Mouse (Mus musculus): Measurements from ENCODE around the gene C1ql2. TPM values are rescaled to one million over a fixed set of nuclear protein-coding genes. Genes with fewer than 3 reads are reported as not detected.

C1ql2 gene
- total and polyA plus RNA-seq, 2 experiments: not detected

- Histone ChIP-seq H3K4me3 (ENCODE audit: insufficient read depth, low read depth, low read length) (no peak overlapping the region), H3K36me3 (ENCODE audit: control insufficient read depth, insufficient read depth, low read length) (no peaks in the 10 kb centered on the region), H3K27me3 (ENCODE audit: control insufficient read depth, insufficient read depth, low read length) (no peaks in the 10 kb centered on the region), H3K79me2 (ENCODE audit: control insufficient read depth, insufficient read depth, low read length) (no peaks in the 10 kb centered on the region), H3K27ac (replicated peaks; ENCODE audit: insufficient read depth, low read depth, low read length) (no peak overlapping the region), H3K9ac (ENCODE audit: low read depth, low read length) (no peak overlapping the region), H3K4me1 (ENCODE audit: control insufficient read depth, insufficient read depth, low read length) (no peaks in the 10 kb centered on the region)
- DNase-seq (ENCODE audit: extremely low read depth, low read depth, low spot score): no peak
- WGBS: 90% methylated on average over 16 of the region's 16 CpGs
- TF ChIP-seq CTCF (IDR thresholded peaks at IDR 0.05; ENCODE audit: low read depth, low read length): no peak
- no peak for TF ChIP-seq POLR2A (IDR thresholded peaks at IDR 0.05; ENCODE audit: extremely low read depth, insufficient read depth, low read length)
Measured at GRCm38 (mm10) chr1:120321270-120322021, 18.9 kb upstream of the C1ql2 start.

GRCm38 (mm10) chr1:120323131-120323561, 17.2 kb upstream of the C1ql2 start:
- TF ChIP-seq CTCF (IDR thresholded peaks at IDR 0.05; ENCODE audit: low read depth, low read length) (no peak), POLR2A (IDR thresholded peaks at IDR 0.05; ENCODE audit: extremely low read depth, insufficient read depth, low read length) (no peak)
- H3K9ac ChIP-seq (ENCODE audit: low read depth, low read length): no peak overlapping the region
- no peaks in the 10 kb centered on the region for H3K4me1 ChIP-seq (ENCODE audit: control insufficient read depth, insufficient read depth, low read length)
- H3K36me3 ChIP-seq (ENCODE audit: control insufficient read depth, insufficient read depth, low read length): no peaks in the 10 kb centered on the region
- H3K4me3 ChIP-seq (ENCODE audit: insufficient read depth, low read depth, low read length): no peak overlapping the region
- no peaks in the 10 kb centered on the region for H3K27me3 ChIP-seq (ENCODE audit: control insufficient read depth, insufficient read depth, low read length)
- no peak overlapping the region for H3K27ac ChIP-seq (replicated peaks; ENCODE audit: insufficient read depth, low read depth, low read length)
- H3K79me2 ChIP-seq (ENCODE audit: control insufficient read depth, insufficient read depth, low read length): no peaks in the 10 kb centered on the region
- 81% methylated on average over 5 of the region's 5 CpGs for WGBS
- no peak for DNase-seq (ENCODE audit: extremely low read depth, low read depth, low spot score)

DNA sequence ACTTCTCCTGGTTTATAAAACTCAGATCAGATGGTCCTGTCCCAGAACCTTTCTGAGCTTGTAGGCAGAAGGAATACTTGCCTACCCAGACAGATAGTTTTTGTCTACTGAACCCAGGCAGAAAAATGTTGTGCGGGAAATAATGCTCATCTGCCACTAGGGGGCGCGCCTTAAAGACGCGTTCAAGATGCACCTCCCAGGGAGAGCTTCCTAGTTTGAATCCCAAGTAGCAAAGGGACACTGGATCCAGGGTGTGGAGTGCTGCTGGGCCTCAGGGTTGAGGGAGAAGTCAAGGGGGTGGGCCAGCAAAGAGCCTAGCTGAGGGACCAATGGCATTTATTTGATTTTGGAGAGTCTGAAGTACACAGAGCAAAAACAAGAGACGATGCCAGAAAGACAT, 12.7 kb upstream of the C1ql2 start:
- H3K79me2 ChIP-seq (ENCODE audit: control insufficient read depth, insufficient read depth, low read length): no peaks in the 10 kb centered on the region
- H3K9ac ChIP-seq (ENCODE audit: low read depth, low read length): no peak overlapping the region
- 14% methylated on average over 6 of the region's 6 CpGs for WGBS
- H3K27me3 ChIP-seq (ENCODE audit: control insufficient read depth, insufficient read depth, low read length): no peaks in the 10 kb centered on the region
- no peak overlapping the region for H3K4me3 ChIP-seq (ENCODE audit: insufficient read depth, low read depth, low read length)
- no peaks in the 10 kb centered on the region for H3K36me3 ChIP-seq (ENCODE audit: control insufficient read depth, insufficient read depth, low read length)
- peak; percentile 45 for DNase-seq (ENCODE audit: extremely low read depth, low read depth, low spot score)
- no peak overlapping the region for H3K27ac ChIP-seq (replicated peaks; ENCODE audit: insufficient read depth, low read depth, low read length)
- TF ChIP-seq CTCF (IDR thresholded peaks at IDR 0.05; ENCODE audit: low read depth, low read length) (peak; percentile 72), POLR2A (IDR thresholded peaks at IDR 0.05; ENCODE audit: extremely low read depth, insufficient read depth, low read length) (no peak)
- no peaks in the 10 kb centered on the region for H3K4me1 ChIP-seq (ENCODE audit: control insufficient read depth, insufficient read depth, low read length)

- DNase-seq (ENCODE audit: extremely low read depth, low read depth, low spot score): no peak
- H3K4me3 ChIP-seq (ENCODE audit: insufficient read depth, low read depth, low read length): no peak overlapping the region
- H3K27me3 ChIP-seq (ENCODE audit: control insufficient read depth, insufficient read depth, low read length): no peaks in the 10 kb centered on the region
- H3K36me3 ChIP-seq (ENCODE audit: control insufficient read depth, insufficient read depth, low read length): no peaks in the 10 kb centered on the region
- no peak overlapping the region for H3K9ac ChIP-seq (ENCODE audit: low read depth, low read length)
- no peak overlapping the region for H3K27ac ChIP-seq (replicated peaks; ENCODE audit: insufficient read depth, low read depth, low read length)
- WGBS: 45% methylated on average over 1 of the region's 1 CpGs
- no peaks in the 10 kb centered on the region for H3K79me2 ChIP-seq (ENCODE audit: control insufficient read depth, insufficient read depth, low read length)
- H3K4me1 ChIP-seq (ENCODE audit: control insufficient read depth, insufficient read depth, low read length): no peaks in the 10 kb centered on the region
- TF ChIP-seq POLR2A (IDR thresholded peaks at IDR 0.05; ENCODE audit: extremely low read depth, insufficient read depth, low read length) (no peak), CTCF (IDR thresholded peaks at IDR 0.05; ENCODE audit: low read depth, low read length) (no peak)
Measured at GRCm38 (mm10) chr1:120328212-120328611, 12.2 kb upstream of the C1ql2 start.

GRCm38 (mm10) chr1:120331841-120332240, 8.5 kb upstream of the C1ql2 start:
- peak; percentile 2 for DNase-seq (ENCODE audit: extremely low read depth, low read depth, low spot score)
- Histone ChIP-seq H3K27ac (replicated peaks; ENCODE audit: insufficient read depth, low read depth, low read length) (no peak overlapping the region), H3K79me2 (ENCODE audit: control insufficient read depth, insufficient read depth, low read length) (no peaks in the 10 kb centered on the region), H3K4me1 (ENCODE audit: control insufficient read depth, insufficient read depth, low read length) (no peaks in the 10 kb centered on the region), H3K4me3 (ENCODE audit: insufficient read depth, low read depth, low read length) (no peak overlapping the region), H3K36me3 (ENCODE audit: control insufficient read depth, insufficient read depth, low read length) (no peaks in the 10 kb centered on the region), H3K27me3 (ENCODE audit: control insufficient read depth, insufficient read depth, low read length) (no peaks in the 10 kb centered on the region), H3K9ac (ENCODE audit: low read depth, low read length) (no peak overlapping the region)
- 42% methylated on average over 6 of the region's 6 CpGs for WGBS
- TF ChIP-seq POLR2A (IDR thresholded peaks at IDR 0.05; ENCODE audit: extremely low read depth, insufficient read depth, low read length) (no peak), CTCF (IDR thresholded peaks at IDR 0.05; ENCODE audit: low read depth, low read length) (no peak)

DNA sequence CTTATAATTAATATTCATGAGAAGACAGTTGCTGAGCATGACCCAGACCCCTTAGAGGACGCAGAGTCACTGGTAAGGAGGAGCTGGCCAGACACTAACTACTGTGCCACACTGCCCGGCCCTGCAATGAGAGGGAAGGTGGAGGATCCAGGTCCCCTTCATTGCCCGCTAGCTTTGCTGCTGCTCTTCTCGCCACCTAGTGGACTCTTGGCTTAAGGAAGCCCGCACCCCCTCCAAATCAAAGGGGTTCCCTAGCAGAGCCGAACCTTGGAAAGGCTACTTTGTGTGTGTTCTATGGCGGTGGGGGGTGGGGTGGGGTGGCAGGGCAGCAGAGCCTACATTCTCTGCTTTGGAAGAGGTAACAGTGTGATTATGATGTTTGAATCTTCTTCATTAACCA, 2.4 kb upstream of the C1ql2 start:
- no peak for TF ChIP-seq POLR2A (IDR thresholded peaks at IDR 0.05; ENCODE audit: extremely low read depth, insufficient read depth, low read length)
- TF ChIP-seq CTCF (IDR thresholded peaks at IDR 0.05; ENCODE audit: low read depth, low read length): peak; percentile 22; the same call in 1 of the 2 replicates
- Histone ChIP-seq H3K4me1 (ENCODE audit: control insufficient read depth, insufficient read depth, low read length) (no peaks in the 10 kb centered on the region), H3K27ac (replicated peaks; ENCODE audit: insufficient read depth, low read depth, low read length) (no peak overlapping the region), H3K4me3 (ENCODE audit: insufficient read depth, low read depth, low read length) (no peak overlapping the region), H3K9ac (ENCODE audit: low read depth, low read length) (no peak overlapping the region), H3K27me3 (ENCODE audit: control insufficient read depth, insufficient read depth, low read length) (peaks cover 24% of the 10 kb centered on the region), H3K36me3 (ENCODE audit: control insufficient read depth, insufficient read depth, low read length) (no peaks in the 10 kb centered on the region), H3K79me2 (ENCODE audit: control insufficient read depth, insufficient read depth, low read length) (no peaks in the 10 kb centered on the region)
- no peak for DNase-seq (ENCODE audit: extremely low read depth, low read depth, low spot score)
- WGBS: 24% methylated on average over 7 of the region's 7 CpGs
